Mouse (Mus musculus): Measurements from ENCODE around the gene Dmbx1.

GRCm38 (mm10) chr4:115963751-115964150, 24.0 kb upstream of the Dmbx1 start:
- TF ChIP-seq CTCF (IDR thresholded peaks at IDR 0.05; ENCODE audit: extremely low read depth, insufficient read length, insufficient replicate concordance, low read depth, low read length) (no peak), POLR2A (IDR thresholded peaks at IDR 0.05; ENCODE audit: low read depth, low read length) (no peak)
